Comparison of ENCODE assay signal across 11 mouse cellular contexts in the genomic region with DNA sequence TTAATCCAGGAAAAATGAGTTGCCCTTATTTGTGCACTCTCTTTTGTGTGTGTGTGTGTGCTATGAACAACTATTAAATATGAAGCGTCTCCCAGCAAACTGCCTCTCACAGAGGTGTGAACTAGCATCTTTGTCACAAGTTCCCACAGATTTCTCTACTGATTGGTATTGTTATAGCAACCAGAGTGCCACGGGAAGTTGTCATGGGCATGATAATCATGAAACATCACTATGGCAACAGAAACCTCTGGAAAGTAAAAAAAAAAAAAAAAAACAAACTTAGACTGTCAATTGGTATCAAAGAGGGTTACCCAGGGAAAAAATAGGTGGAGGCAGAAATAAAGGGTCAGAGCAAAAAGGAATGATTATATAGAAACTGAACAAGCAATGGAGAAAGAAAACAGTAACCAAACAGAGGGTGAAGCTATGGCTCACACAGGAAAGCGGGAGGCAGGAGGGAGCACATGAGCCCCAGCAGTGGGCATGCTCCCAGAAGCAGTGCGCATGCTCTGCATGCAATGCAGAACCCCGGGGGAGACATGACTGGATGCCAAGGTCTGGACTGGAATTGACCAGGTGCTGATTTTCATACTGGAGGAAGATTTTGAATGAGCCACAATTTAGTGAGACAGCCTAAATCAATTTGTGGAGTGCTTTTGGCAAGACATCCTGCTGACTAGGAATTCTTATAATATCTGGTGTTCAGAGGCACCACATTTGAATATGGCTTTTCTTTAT. TPM values are rescaled to one million over a fixed set of nuclear protein-coding genes. Genes with fewer than 3 reads are reported as not detected.
DNase-seq lines count a peak whose midpoint lies in the region; ATAC-seq lines count a peak whose summit lies in the region.
"Had no signal": no experiment of that assay in that cellular context is flagged by ENCODE, and none has a peak within 500 bp of the region (broad histone marks: within the 10 kb centered on the region; RNA-seq: fewer than 3 reads in every experiment).

No protein-coding gene starts in this region.

- H3K4me2 ChIP-seq in midbrain, embryonic 11.5 days = no peak overlapping the region
- no peak overlapping the region for H3K4me2 ChIP-seq in liver, embryonic 11.5 days
- H3K4me2 ChIP-seq: liver, embryonic 15.5 days had no signal

- H3K9me3 ChIP-seq in midbrain, embryonic 11.5 days (ENCODE audit: control insufficient read depth, low read length) = no peaks in the 10 kb centered on the region
- H3K9me3 ChIP-seq in midbrain, embryonic 10.5 days (replicated peaks) = no peaks in the 10 kb centered on the region
- no peaks in the 10 kb centered on the region for H3K9me3 ChIP-seq in liver, embryonic 11.5 days (ENCODE audit: control insufficient read depth, low read length)
- H3K9me3 ChIP-seq: liver, embryonic 15.5 days had no signal

- no peak overlapping the region for H3K27ac ChIP-seq in midbrain, embryonic 11.5 days (ENCODE audit: low read depth, low read length)
- H3K27ac ChIP-seq in midbrain, embryonic 10.5 days (replicated peaks) = no peak overlapping the region
- H3K27ac ChIP-seq in liver, embryonic 11.5 days (ENCODE audit: low read depth, low read length) = no peak overlapping the region
- H3K27ac ChIP-seq: liver, embryonic 15.5 days had no signal

- H3K27me3 ChIP-seq in midbrain, embryonic 11.5 days (ENCODE audit: control insufficient read depth, insufficient read depth, low read length) = no peaks in the 10 kb centered on the region
- H3K27me3 ChIP-seq in midbrain, embryonic 10.5 days (ENCODE audit: low read depth, poor library complexity, severe bottlenecking) = no peaks in the 10 kb centered on the region
- no peaks in the 10 kb centered on the region for H3K27me3 ChIP-seq in liver, embryonic 11.5 days (replicated peaks; ENCODE audit: control insufficient read depth, insufficient read depth, low read length)
- H3K27me3 ChIP-seq: liver, embryonic 15.5 days had no signal

- no peaks in the 10 kb centered on the region for H3K36me3 ChIP-seq in midbrain, embryonic 11.5 days (ENCODE audit: control insufficient read depth, insufficient read depth, low read length)
- no peaks in the 10 kb centered on the region for H3K36me3 ChIP-seq in midbrain, embryonic 10.5 days
- no peaks in the 10 kb centered on the region for H3K36me3 ChIP-seq in liver, embryonic 11.5 days (ENCODE audit: control insufficient read depth, insufficient read depth, low read length)
- H3K36me3 ChIP-seq: liver, embryonic 15.5 days had no signal

- ATAC-seq in midbrain, embryonic 11.5 days (ENCODE audit: low FRiP score) = peak; percentile 70
- ATAC-seq in liver, embryonic 11.5 days (replicated peaks; ENCODE audit: low FRiP score) = no peak
- ATAC-seq in erythroblast, adult 5-6 weeks (replicated peaks; ENCODE audit: low FRiP score, poor library complexity, severe bottlenecking) = no peak

- DNase-seq in midbrain, embryonic 11.5 days (ENCODE audit: low spot score, missing footprints) = peak; percentile 85
- DNase-seq in midbrain, embryonic 10.5 days (ENCODE audit: low spot score) = no peak
- peak; percentile 11 for DNase-seq in fibroblast of lung, adult 2 months (ENCODE audit: low read depth)
- peak; percentile 46 to 70 for DNase-seq in layer of hippocampus, postnatal 10 days (ENCODE audit: low spot score in 2 of 2)
- DNase-seq in right cerebral cortex, postnatal 10 days (ENCODE audit: low spot score in 2 of 2) = peak; percentile 62 to 71
- DNase-seq in urinary bladder, postnatal 36 days (ENCODE audit: low spot score in 2 of 2) = no peak
- no peak for DNase-seq in liver, embryonic 11.5 days (ENCODE audit: low spot score)
- DNase-seq: kidney, postnatal 14 days had no signal

- H3K4me3 ChIP-seq in midbrain, embryonic 11.5 days (ENCODE audit: low read depth, low read length) = no peak overlapping the region
- no peak overlapping the region for H3K4me3 ChIP-seq in midbrain, embryonic 10.5 days
- H3K4me3 ChIP-seq in liver, embryonic 11.5 days (ENCODE audit: low read depth, low read length) = no peak overlapping the region
- H3K4me3 ChIP-seq: liver, embryonic 15.5 days; myocyte had no signal

- H3K9ac ChIP-seq in midbrain, embryonic 11.5 days (ENCODE audit: low read length) = no peak overlapping the region
- H3K9ac ChIP-seq in liver, embryonic 11.5 days (ENCODE audit: low read depth, low read length) = no peak overlapping the region
- H3K9ac ChIP-seq: liver, embryonic 15.5 days had no signal

- peaks cover 7% of the 10 kb centered on the region for H3K4me1 ChIP-seq in midbrain, embryonic 11.5 days (ENCODE audit: control insufficient read depth, insufficient read depth, low read length)
- peaks cover 15% of the 10 kb centered on the region for H3K4me1 ChIP-seq in midbrain, embryonic 10.5 days
- H3K4me1 ChIP-seq in liver, embryonic 11.5 days (replicated peaks; ENCODE audit: control insufficient read depth, insufficient read depth, low read length) = peaks cover 3% of the 10 kb centered on the region; the same call in 1 of the 2 replicates

- WGBS in midbrain, embryonic 11.5 days = 48% methylated on average over 5 of the region's 5 CpGs
- WGBS in midbrain, embryonic 10.5 days = 69% methylated on average over 5 of the region's 5 CpGs
- 77% methylated on average over 5 of the region's 5 CpGs for WGBS in liver, embryonic 11.5 days

RNA-seq across cellular contexts. Expression of gene Slc9a9, which starts 58.9 kb away (rescaled TPM):
- 3.3 TPM in 2 replicates for polyA plus RNA-seq in midbrain, embryonic 11.5 days (2014; fragmentation: Nextera tagmentation; extraction: Ambion mirVana)
- polyA plus RNA-seq in midbrain, embryonic 10.5 days (2016; fragmentation: Nextera tagmentation; extraction: Ambion mirVana) = 1.9 and 2.3 TPM in 2 replicates
- 10 to 100 TPM; 14.7 to 16.7 TPM for total RNA-seq in layer of hippocampus, postnatal 10 days (2021)
- polyA plus RNA-seq in liver, embryonic 11.5 days (2014; fragmentation: Nextera tagmentation; extraction: Ambion mirVana) = 1.9 and 2.3 TPM in 2 replicates
- 1.9 and 2.5 TPM in 2 replicates for total RNA-seq in erythroblast, adult 5-6 weeks (2015; ENCODE audit: low replicate concordance)
- total RNA-seq in erythroblast, adult 5-6 weeks (2017; ENCODE audit: low replicate concordance) = 4.3 and 4.6 TPM in 2 replicates

Comparison
In these comparisons a context has a peak if more than half of its experiments do, and no peak if none do; other contexts are left out.
1. DNase-seq: peak in midbrain, embryonic 11.5 days (single experiment), fibroblast of lung, adult 2 months (single experiment), layer of hippocampus, postnatal 10 days (2 of 2) and right cerebral cortex, postnatal 10 days (2 of 2); none in midbrain, embryonic 10.5 days (single experiment), urinary bladder, postnatal 36 days (0 of 2) and liver, embryonic 11.5 days (single experiment).